ENCODE assay signal across 10 mouse cellular contexts in genomic region chr15:7216581-7217272, GRCm38 (mm10).
DNase-seq lines count a peak whose midpoint lies in the region; ATAC-seq and TF ChIP-seq lines count a peak whose summit lies in the region.
"Had no signal": no experiment of that assay in that cellular context is flagged by ENCODE, and none has a peak within 500 bp of the region (broad histone marks: within the 10 kb centered on the region; RNA-seq: fewer than 3 reads in every experiment).

No protein-coding gene starts in this region.

- H3K4me1 ChIP-seq in heart, embryonic 16.5 days (ENCODE audit: control insufficient read depth, insufficient read depth, low read length), result peaks cover 20% of the 10 kb centered on the region
- peaks cover 10% of the 10 kb centered on the region for H3K4me1 ChIP-seq in G1E (ENCODE audit: insufficient read depth, low read depth, low read length)
- no peaks in the 10 kb centered on the region for H3K4me1 ChIP-seq in lung, embryonic 14.5 days (ENCODE audit: insufficient read depth)

- no peaks in the 10 kb centered on the region for H3K27me3 ChIP-seq in heart, embryonic 16.5 days (ENCODE audit: control insufficient read depth, insufficient read depth, low read length)
- peaks cover 69% of the 10 kb centered on the region for H3K27me3 ChIP-seq in G1E (ENCODE audit: insufficient read depth, low read length)
- no peaks in the 10 kb centered on the region for H3K27me3 ChIP-seq in lung, embryonic 14.5 days (ENCODE audit: insufficient read depth, low read length)

- no peaks in the 10 kb centered on the region for H3K36me3 ChIP-seq in heart, embryonic 16.5 days (ENCODE audit: control insufficient read depth, insufficient read depth)
- H3K36me3 ChIP-seq in G1E (replicated peaks), result no peaks in the 10 kb centered on the region
- H3K36me3 ChIP-seq in lung, embryonic 14.5 days (ENCODE audit: insufficient read depth), result no peaks in the 10 kb centered on the region

- TF ChIP-seq CTCF in G1E (IDR thresholded peaks at IDR 0.05; ENCODE audit: low read depth, low read length), result no peak
- no peak for TF ChIP-seq CTCF in lung, embryonic 14.5 days (IDR thresholded peaks at IDR 0.05; ENCODE audit: low read depth)

- H3K9ac ChIP-seq in heart, embryonic 16.5 days (ENCODE audit: low read length), result no peak overlapping the region
- H3K9ac ChIP-seq in lung, embryonic 14.5 days, result no peak overlapping the region

- H3K27ac ChIP-seq in heart, embryonic 16.5 days (ENCODE audit: low read length), result peak overlapping the region; percentile 35; the same call in 1 of the 2 replicates
- no peak overlapping the region for H3K27ac ChIP-seq in lung, embryonic 14.5 days (ENCODE audit: low read depth)

- WGBS in heart, embryonic 16.5 days, result 66% methylated on average over 9 of the region's 9 CpGs
- WGBS in lung, embryonic 14.5 days, result 64% methylated on average over 9 of the region's 9 CpGs

- no peaks in the 10 kb centered on the region for H3K9me3 ChIP-seq in heart, embryonic 16.5 days (replicated peaks; ENCODE audit: control insufficient read depth, low read length)
- no peaks in the 10 kb centered on the region for H3K9me3 ChIP-seq in G1E (replicated peaks)
- H3K9me3 ChIP-seq in lung, embryonic 14.5 days (ENCODE audit: low read depth, low read length), result no peaks in the 10 kb centered on the region

- H3K4me2 ChIP-seq in heart, embryonic 16.5 days (ENCODE audit: low read depth, low read length), result no peak overlapping the region
- no peak overlapping the region for H3K4me2 ChIP-seq in lung, embryonic 14.5 days

- no peak overlapping the region for H3K4me3 ChIP-seq in heart, embryonic 16.5 days (ENCODE audit: low read length)
- H3K4me3 ChIP-seq in G1E (ENCODE audit: low read depth, low read length), result no peak overlapping the region; the same call in 1 of the 2 replicates
- no peak overlapping the region for H3K4me3 ChIP-seq in lung, embryonic 14.5 days (ENCODE audit: low read depth, low read length)

- 0 out of 2 replicates have a peak, but pooled peaks have one; percentile 15 for ATAC-seq in heart, embryonic 16.5 days (replicated peaks; ENCODE audit: extremely low read depth, insufficient read depth, low FRiP score)
- ATAC-seq in G1E (ENCODE audit: extremely low read depth, insufficient number of reproducible peaks, low FRiP score, poor library complexity, severe bottlenecking), result peak; percentile 91
- ATAC-seq in lung, embryonic 14.5 days (ENCODE audit: insufficient read depth), result peak; percentile 9; the same call in 1 of the 2 replicates

- DNase-seq in heart, adult 8-10 months (ENCODE audit: low spot score), result no peak
- peak; percentile 33 for DNase-seq in G1E (ENCODE audit: low spot score)
- DNase-seq in lung, embryonic 14.5 days, result peak; percentile 41
- peak; percentile 12 to 19 for DNase-seq in spleen, postnatal 14 days (ENCODE audit: low spot score in 2 of 2)
- DNase-seq in adrenal gland, adult 8-10 months, result no peak
- no peak for DNase-seq in cerebellum, postnatal 14 days
- no peak for DNase-seq in cerebellum, adult 9-11 months
- DNase-seq: cerebellum, adult 9-10 months; left cerebral cortex, postnatal 4 days had no signal

Comparison
In these comparisons a context has a peak if more than half of its experiments do, and no peak if none do; other contexts are left out.
1. ATAC-seq: peak in every context shown above with its lines; median percentile 91 in G1E; 15 in heart, embryonic 16.5 days; 9 in lung, embryonic 14.5 days.
2. DNase-seq: peak in G1E (single experiment), lung, embryonic 14.5 days (single experiment) and spleen, postnatal 14 days (2 of 2); none in heart, adult 8-10 months (single experiment), adrenal gland, adult 8-10 months (single experiment), cerebellum, postnatal 14 days (0 of 2) and cerebellum, adult 9-11 months (single experiment).